Mouse (Mus musculus) hindbrain, embryonic 15.5 days (tissue): ENCODE measurements around the gene Emp3. TPM values are rescaled to one million over a fixed set of nuclear protein-coding genes. Genes with fewer than 3 reads are reported as not detected.
"Not testable (repeated sequence)": the region's sequence is repeated elsewhere in the genome, so short reads cannot be mapped to it uniquely, and the experiment has no call there.

Experiments used
- ATAC-seq: fragments of 200-750 bp; cut with Nextera tagmentation; 2 replicates; pipeline ENCODE4 v1.8.0; 2017; ENCODE audit warnings: low read depth, moderate number of reproducible peaks, moderate TSS enrichment; ENCODE audit not compliant: low FRiP score
- H3K27ac ChIP-seq: fragments of 300-500 bp; sonication (generic); replicated peaks from 2 replicates; pipeline ENCODE4 v1.5.1; 2015; ENCODE audit warnings: mild to moderate bottlenecking, inconsistent platforms
- H3K27me3 ChIP-seq: fragments of 300-500 bp; sonication (generic); 2 replicates; pipeline ENCODE4 v1.6.1; 2015; ENCODE audit warnings: control low read depth, inconsistent platforms
- H3K36me3 ChIP-seq: fragments of 300-500 bp; sonication (generic); 2 replicates; pipeline ENCODE4 v1.6.1; 2015; ENCODE audit warnings: control low read depth, inconsistent platforms
- H3K4me1 ChIP-seq: fragments of 300-500 bp; sonication (generic); replicated peaks from 2 replicates; pipeline ENCODE4 v1.6.1; 2015; ENCODE audit warnings: control low read depth, inconsistent platforms
- H3K4me2 ChIP-seq: fragments of 300-500 bp; sonication (generic); 2 replicates; pipeline ENCODE4 v1.6.1; 2015; ENCODE audit warnings: moderate library complexity, mild to moderate bottlenecking, inconsistent platforms
- H3K4me3 ChIP-seq: fragments of 300-500 bp; sonication (generic); 2 replicates; pipeline ENCODE4 v1.5.1; 2015; ENCODE audit warnings: mild to moderate bottlenecking, inconsistent platforms
- H3K9ac ChIP-seq: fragments of 300-500 bp; sonication (generic); 2 replicates; pipeline ENCODE4 v1.6.1; 2015; ENCODE audit warnings: inconsistent platforms
- H3K9me3 ChIP-seq: fragments of 300-500 bp; sonication (generic); 2 replicates; pipeline ENCODE4 v1.6.1; 2016; ENCODE audit warnings: control low read depth, inconsistent platforms
- WGBS: fragments of 180-500 bp; shearing (Covaris S2); methylation state at CpG from one replicate; pipeline ENCODE4 v1.1.7; 2015; 5-methylcytosine and 5-hydroxymethylcytosine counted together
- polyA plus RNA-seq: library from polyadenylated mRNA; unstranded; fragments of >200 nt; fragmentation: Nextera tagmentation; extraction: Ambion mirVana; gene quantifications from 2 replicates; pipeline ENCODE4 v1.2.1, GENCODE M21; 2015

The Emp3 gene
- polyA plus RNA-seq = 34.1 and 43.6 TPM in 2 replicates

DNA sequence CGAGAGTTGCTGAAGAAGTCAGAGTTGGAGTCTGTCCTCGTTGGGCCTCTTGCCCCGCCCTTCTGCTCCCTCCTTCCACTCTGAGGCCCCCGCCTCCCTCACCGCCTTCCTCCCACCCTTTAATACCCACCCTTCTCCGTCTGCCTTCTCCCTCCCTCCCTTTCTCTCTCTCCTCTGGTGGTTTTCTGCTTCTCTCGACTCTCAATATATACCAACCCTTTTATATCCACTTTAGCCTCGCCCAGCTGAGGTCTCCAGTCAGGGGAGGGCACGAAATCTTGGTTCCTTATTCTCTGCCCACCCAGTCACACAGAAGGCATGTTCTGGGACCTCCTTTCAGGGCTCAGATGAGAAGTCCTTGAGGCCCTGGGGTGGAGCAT is at the start of gene Emp3:
Emp3 (minus strand) TSS at position 163 of the 380 bp plus-strand sequence.
- Histone ChIP-seq H3K36me3 (no peaks in the 10 kb centered on the region), H3K27ac (no peak within 1 kb of the TSS; the same call in 1 of the 2 replicates), H3K27me3 (no peaks in the 10 kb centered on the region), H3K4me1 (peaks cover 38% of the 10 kb centered on the region), H3K9me3 (no peaks in the 10 kb centered on the region), H3K9ac (no peak within 1 kb of the TSS), H3K4me3 (peak within 1 kb of the TSS; percentile 10), H3K4me2 (peak within 1 kb of the TSS; percentile 25)
- no peak for ATAC-seq
- 51% methylated on average over 9 of the region's 9 CpGs for WGBS

DNA sequence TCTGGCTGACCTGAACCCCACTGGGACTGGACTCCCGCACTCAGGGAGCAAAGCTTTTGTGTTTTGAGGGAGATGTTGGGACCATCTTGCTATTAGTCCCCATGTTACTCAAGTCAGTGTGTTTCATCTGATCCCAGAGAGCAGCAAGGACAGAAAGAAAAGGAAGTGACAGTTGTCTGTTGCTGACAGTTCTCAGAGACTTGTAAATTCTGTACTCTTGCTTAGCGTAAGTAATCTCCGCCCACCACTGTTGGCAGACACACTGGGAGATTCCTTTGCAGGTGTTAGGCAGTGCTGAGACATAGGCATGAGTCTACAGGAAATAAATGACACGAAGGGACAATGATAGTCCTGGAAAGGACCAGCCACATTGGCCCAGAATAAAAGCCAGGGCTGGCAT is 35.4 kb upstream of the Emp3 start:
- H3K9ac ChIP-seq = no peak overlapping the region
- no peaks in the 10 kb centered on the region for H3K4me1 ChIP-seq
- ATAC-seq = no peak
- no peaks in the 10 kb centered on the region for H3K36me3 ChIP-seq
- H3K27ac ChIP-seq = no peak overlapping the region
- no peak overlapping the region for H3K4me2 ChIP-seq
- no peaks in the 10 kb centered on the region for H3K9me3 ChIP-seq
- H3K27me3 ChIP-seq = no peaks in the 10 kb centered on the region
- no peak overlapping the region for H3K4me3 ChIP-seq
- 72% methylated on average over 4 of the region's 4 CpGs for WGBS

DNA sequence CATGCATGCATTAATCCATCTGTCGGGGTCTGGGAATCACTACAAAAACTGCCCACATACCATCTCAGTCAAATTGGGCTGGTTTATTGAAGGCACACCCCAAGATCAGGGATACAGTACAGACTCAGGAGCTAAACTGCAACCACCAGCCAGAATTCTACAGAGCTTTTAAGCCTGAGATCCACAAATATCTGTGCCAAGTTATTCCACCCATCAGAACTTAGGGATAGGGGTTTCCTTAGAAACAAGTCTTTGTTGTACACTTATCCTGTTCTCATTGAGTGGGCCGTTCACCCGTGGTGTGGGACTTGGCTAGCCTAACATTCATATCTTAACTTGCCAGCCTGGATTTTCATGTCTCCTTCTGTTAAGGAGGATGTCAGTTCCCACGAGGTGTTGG is 27.9 kb upstream of the Emp3 start:
- no peak for ATAC-seq
- H3K4me1 ChIP-seq = no peaks in the 10 kb centered on the region
- H3K9me3 ChIP-seq = no peaks in the 10 kb centered on the region
- H3K36me3 ChIP-seq = no peaks in the 10 kb centered on the region
- no peaks in the 10 kb centered on the region for H3K27me3 ChIP-seq
- H3K4me2 ChIP-seq = no peak overlapping the region
- 82% methylated on average over 4 of the region's 4 CpGs for WGBS
- no peak overlapping the region for H3K27ac ChIP-seq
- H3K9ac ChIP-seq = no peak overlapping the region
- no peak overlapping the region for H3K4me3 ChIP-seq

DNA sequence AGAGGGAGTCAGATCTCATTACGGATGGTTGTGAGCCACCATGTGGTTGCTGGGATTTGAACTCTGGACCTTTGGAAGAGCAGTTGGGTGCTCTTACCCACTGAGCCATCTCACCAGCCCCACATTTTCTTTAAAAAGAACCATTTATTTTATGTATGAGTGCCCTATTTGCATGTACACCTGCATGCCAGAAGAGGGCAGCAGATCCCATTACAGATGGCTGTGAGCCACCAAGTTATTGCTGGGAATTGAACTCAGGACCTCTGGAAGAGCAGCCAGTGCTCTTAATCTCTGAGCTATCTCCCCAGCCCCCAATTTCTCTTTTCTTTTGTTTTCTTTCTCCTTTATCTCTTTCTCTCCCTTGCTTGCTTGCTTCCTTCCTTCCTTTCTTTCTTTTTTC is 22.1 kb upstream of the Emp3 start:
- ATAC-seq, H3K36me3 ChIP-seq, H3K4me3 ChIP-seq, H3K9me3 ChIP-seq, H3K4me1 ChIP-seq, H3K27ac ChIP-seq, H3K27me3 ChIP-seq, H3K4me2 ChIP-seq, H3K9ac ChIP-seq: not testable (repeated sequence)
- 76% methylated on average over 1 of the region's 1 CpGs for WGBS

DNA sequence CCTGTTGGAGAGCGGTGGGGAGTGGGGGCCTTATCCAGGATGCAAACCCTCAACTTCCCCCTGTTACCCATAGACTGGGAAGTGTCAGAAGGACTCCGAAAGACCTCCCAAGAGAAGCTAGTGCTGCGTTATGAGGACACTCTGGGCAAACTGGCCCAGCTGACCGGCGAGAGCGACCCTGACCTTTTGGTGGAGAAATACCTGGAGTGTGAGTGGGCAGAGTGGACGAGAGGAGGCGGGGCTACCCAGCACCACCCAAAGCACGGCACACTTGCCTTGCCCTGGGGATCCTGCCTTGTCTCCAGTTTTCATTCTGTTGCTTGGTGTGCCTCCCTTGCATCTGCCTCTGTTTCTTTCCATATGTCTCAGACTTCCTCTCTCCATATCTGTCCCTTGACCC is 20.8 kb upstream of the Emp3 start:
- no peak overlapping the region for H3K27ac ChIP-seq
- H3K9ac ChIP-seq = no peak overlapping the region
- ATAC-seq = no peak
- no peaks in the 10 kb centered on the region for H3K4me1 ChIP-seq
- H3K27me3 ChIP-seq = no peaks in the 10 kb centered on the region
- no peak overlapping the region for H3K4me2 ChIP-seq
- H3K4me3 ChIP-seq = no peak overlapping the region
- no peaks in the 10 kb centered on the region for H3K36me3 ChIP-seq
- no peaks in the 10 kb centered on the region for H3K9me3 ChIP-seq
- 92% methylated on average over 9 of the region's 9 CpGs for WGBS

DNA sequence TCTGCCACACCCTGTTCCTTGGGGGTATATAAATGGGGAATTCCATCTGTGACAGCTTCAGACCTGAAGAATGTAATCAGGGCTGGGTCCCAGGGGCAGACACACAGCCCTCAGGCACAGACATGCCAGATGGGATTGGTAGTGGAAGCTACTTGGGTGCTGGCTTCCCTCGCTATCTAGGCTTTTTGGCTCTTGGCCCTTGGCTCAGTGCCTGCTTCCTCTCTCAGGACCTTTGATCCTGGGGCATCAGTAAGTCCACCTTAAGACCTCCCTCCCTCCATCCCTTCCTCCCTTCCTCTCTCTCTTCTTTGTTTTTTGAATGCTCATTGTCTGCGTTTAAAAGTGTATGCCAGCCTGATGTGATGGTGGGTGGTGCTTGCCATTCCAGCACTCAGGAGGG is 18.6 kb upstream of the Emp3 start:
- no peak overlapping the region for H3K4me3 ChIP-seq
- no peaks in the 10 kb centered on the region for H3K27me3 ChIP-seq
- WGBS = 45% methylated on average over 2 of the region's 2 CpGs
- H3K27ac ChIP-seq = no peak overlapping the region
- H3K9me3 ChIP-seq = no peaks in the 10 kb centered on the region
- H3K9ac ChIP-seq = no peak overlapping the region
- no peak for ATAC-seq
- no peak overlapping the region for H3K4me2 ChIP-seq
- H3K36me3 ChIP-seq = no peaks in the 10 kb centered on the region
- no peaks in the 10 kb centered on the region for H3K4me1 ChIP-seq

DNA sequence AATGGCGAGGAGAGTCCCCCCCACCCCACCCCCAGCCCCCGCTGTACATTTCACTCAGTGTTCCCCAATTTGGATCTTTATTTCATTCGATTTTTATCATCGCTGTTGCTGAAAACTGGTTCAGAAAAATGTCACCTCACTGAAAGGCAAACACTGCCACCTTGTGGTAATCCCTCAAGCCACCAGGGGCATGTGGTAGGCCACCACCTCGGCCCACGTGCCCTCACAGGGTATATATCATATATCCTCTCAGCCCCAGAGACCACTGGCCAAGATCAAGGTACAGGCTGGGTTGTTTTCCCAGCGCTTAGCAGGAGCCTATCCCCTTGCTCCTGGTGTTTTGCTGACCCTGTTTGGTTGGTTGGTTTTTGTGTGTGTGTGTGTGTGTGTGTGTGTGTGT is 13.9 kb upstream of the Emp3 start:
- Histone ChIP-seq H3K4me1 (no peaks in the 10 kb centered on the region), H3K4me2 (no peak overlapping the region), H3K9ac (no peak overlapping the region), H3K27ac (no peak overlapping the region), H3K36me3 (no peaks in the 10 kb centered on the region), H3K9me3 (no peaks in the 10 kb centered on the region), H3K4me3 (no peak overlapping the region), H3K27me3 (no peaks in the 10 kb centered on the region)
- WGBS = 27% methylated on average over 7 of the region's 7 CpGs
- peak; percentile 61; the same call in 1 of the 2 replicates for ATAC-seq

DNA sequence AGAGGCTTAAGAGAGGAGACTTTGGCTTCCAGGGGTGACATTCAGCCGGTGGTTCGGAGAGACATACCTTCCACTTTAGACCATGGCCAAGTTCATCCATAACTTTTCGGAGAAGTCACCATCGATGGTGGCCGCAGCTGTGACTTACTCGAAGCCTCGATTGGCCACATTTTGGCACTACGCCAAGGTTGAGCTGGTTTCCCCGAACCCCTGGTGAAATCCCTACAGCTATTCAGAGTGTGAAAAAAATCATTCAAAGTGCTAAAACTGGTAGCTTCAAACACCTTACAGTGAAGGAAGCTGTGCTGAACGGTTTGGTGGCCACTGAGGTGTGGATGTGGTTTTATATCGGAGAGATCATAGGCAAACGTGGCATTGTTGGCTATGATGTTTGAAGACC is 12.6 kb upstream of the Emp3 start:
- H3K4me3 ChIP-seq, H3K36me3 ChIP-seq, H3K9ac ChIP-seq, H3K27me3 ChIP-seq, H3K27ac ChIP-seq, H3K9me3 ChIP-seq, H3K4me1 ChIP-seq, H3K4me2 ChIP-seq, ATAC-seq: not testable (repeated sequence)
- WGBS = 86% methylated on average over 12 of the region's 12 CpGs

DNA sequence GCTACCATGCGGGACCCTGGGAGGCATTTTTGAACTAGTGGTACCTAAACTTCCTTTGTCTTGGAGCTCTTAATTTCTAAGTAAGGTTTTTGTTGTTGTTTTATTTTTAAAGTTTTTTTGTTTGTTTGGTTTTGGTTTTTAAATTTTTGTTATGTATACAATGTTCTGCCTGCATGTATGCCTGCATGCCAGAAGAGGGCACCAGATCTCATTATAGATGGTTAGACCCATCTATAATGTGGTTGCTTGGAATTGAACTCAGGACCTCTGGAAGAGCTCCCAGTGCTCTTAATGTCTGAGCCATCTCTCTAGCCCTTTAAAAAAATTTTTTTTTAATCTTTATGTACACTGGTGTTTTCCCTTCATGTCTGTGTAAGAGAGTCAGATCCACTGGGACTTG is 8.5 kb upstream of the Emp3 start:
- no peak overlapping the region for H3K4me2 ChIP-seq
- 91% methylated on average over 1 of the region's 1 CpGs for WGBS
- ATAC-seq = no peak

DNA sequence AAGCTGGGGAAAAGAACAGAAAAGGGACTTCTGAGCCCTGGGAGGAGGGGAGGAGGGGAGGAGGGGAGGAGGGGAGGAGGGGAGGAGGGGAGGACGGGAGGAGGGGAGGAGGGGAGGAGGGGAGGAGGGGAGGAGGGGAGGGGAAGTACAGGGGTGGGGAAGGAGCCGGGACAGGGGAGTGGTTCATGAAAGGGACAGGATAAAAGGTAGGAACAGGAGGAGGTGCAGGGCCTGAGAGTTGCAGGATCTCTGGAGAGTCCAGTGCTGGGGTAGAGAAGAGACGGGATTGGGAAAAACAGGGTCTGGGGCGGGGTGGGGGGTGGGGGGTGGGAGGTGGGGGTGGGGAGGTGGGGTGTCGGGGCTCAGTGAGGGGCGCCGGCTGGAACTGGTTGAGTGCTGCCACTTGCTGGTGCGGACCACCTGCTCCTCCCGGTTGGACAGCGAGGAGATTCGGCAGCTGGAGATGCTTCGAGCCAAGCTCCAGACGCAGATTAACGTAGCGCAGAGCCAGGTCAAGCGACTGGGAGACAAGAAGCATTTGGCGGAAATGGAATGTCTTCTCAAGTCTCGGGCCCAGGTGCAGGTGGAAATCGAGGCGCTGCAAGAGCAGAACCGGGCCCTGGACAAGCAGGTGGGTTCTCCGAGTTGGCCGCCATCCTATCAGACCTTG is 7.6 kb upstream of the Emp3 start:
- H3K9ac ChIP-seq = no peak overlapping the region
- 15% methylated on average over 20 of the region's 23 CpGs for WGBS

More for the DNA sequence above, 8.5 kb upstream of the Emp3 start:
- H3K4me1 ChIP-seq = no peaks in the 10 kb centered on the region
- H3K36me3 ChIP-seq = no peaks in the 10 kb centered on the region
- H3K27me3 ChIP-seq = peaks cover 3% of the 10 kb centered on the region; the same call in 1 of the 2 replicates
- no peak overlapping the region for H3K4me3 ChIP-seq
- no peak overlapping the region for H3K27ac ChIP-seq
- no peaks in the 10 kb centered on the region for H3K9me3 ChIP-seq
- H3K9ac ChIP-seq = no peak overlapping the region

DNA sequence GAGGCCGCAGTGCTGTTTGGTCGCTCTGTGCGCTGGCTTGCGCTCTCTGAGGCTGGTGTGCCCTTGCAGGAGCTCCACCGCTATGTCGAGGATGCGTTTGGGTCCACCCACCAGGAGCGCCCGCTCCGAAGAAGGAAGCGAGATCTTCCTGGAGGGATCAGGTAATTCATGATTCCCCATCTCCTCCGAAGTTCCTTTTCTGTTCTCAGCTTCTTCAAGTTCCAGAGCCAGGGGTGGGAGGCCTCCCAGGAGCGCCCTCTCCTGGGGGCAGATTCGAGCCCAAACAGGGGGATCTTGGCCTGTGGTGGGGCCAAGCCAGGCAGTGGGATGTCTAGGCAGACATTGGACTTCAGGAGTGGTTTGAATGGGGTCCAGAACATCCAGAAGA is 3.2 kb upstream of the Emp3 start:
- 15% methylated on average over 14 of the region's 14 CpGs for WGBS
- Histone ChIP-seq H3K36me3 (no peaks in the 10 kb centered on the region), H3K4me2 (peak overlapping the region; percentile 89), H3K9me3 (no peaks in the 10 kb centered on the region), H3K27me3 (peaks cover 2% of the 10 kb centered on the region; the same call in 1 of the 2 replicates), H3K9ac (no peak overlapping the region), H3K4me1 (peaks cover 21% of the 10 kb centered on the region), H3K27ac (no peak overlapping the region; the same call in 1 of the 2 replicates), H3K4me3 (peak overlapping the region; percentile 51)
- no peak for ATAC-seq

More for the DNA sequence above, 7.6 kb upstream of the Emp3 start:
- peaks cover 3% of the 10 kb centered on the region; the same call in 1 of the 2 replicates for H3K27me3 ChIP-seq
- no peaks in the 10 kb centered on the region for H3K9me3 ChIP-seq
- peak overlapping the region; percentile 24 for H3K4me2 ChIP-seq
- 0 out of 2 replicates have a peak overlapping the region, but pooled peaks have one; percentile 6 for H3K4me3 ChIP-seq
- H3K4me1 ChIP-seq = peaks cover 8% of the 10 kb centered on the region; the same call in 1 of the 2 replicates
- H3K36me3 ChIP-seq = no peaks in the 10 kb centered on the region
- no peak for ATAC-seq
- H3K27ac ChIP-seq = no peak overlapping the region

DNA sequence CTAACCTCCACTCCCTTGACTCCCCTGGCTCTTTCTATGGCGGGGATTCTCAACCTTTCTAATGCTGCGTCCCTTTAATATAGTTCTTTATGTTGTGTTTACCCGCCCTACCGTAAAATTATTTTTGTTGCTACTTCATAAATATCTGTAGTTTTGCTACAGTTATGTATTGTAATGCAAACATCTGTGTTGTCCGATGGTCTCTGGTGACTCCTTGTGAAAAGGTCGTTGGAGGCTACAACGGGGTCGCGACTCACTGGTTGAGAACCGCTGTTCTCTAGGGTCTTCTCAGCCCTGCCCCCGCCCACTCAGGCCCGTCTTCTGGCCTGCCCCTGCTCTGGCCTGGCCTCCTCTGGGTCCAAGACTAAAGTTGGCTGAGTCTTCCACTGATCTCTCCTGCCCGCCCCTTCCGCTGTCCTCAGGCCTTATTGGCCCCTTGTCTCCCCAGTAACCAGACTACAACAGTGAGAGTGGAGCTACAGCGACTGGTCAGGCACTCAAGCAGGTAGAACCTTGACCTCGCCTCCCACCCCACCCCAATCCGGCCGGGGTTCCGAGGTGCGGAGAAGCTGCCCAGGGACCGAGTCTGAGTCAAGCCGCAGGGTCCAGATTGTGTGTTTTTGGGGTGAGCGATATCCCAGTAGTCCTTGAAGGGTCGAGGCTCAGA is 2.7 kb upstream of the Emp3 start, which contains the start of gene Ccdc114:
Ccdc114 (plus strand) TSS at position 311 of the 667 bp plus-strand sequence.
- peak within 1 kb of the TSS; percentile 89 for H3K27ac ChIP-seq
- H3K4me2 ChIP-seq = peak within 1 kb of the TSS; percentile 89
- no peaks in the 10 kb centered on the region; the same call in 1 of the 2 replicates for H3K27me3 ChIP-seq
- peak; percentile 57 for ATAC-seq
- peak within 1 kb of the TSS; percentile 53 for H3K9ac ChIP-seq
- WGBS = 6% methylated on average over 24 of the region's 24 CpGs
- H3K36me3 ChIP-seq = no peaks in the 10 kb centered on the region
- peaks cover 21% of the 10 kb centered on the region for H3K4me1 ChIP-seq
- H3K9me3 ChIP-seq = no peaks in the 10 kb centered on the region
- H3K4me3 ChIP-seq = peak within 1 kb of the TSS; percentile 51
